Mouse (Mus musculus) retina, postnatal 1 day (tissue): ENCODE data around the gene Kpna2.

Source experiments
- DNase-seq: peaks from one replicate; pipeline ENCODE4 v3.0.0-alpha.2; 2012

Kpna2 gene

DNA sequence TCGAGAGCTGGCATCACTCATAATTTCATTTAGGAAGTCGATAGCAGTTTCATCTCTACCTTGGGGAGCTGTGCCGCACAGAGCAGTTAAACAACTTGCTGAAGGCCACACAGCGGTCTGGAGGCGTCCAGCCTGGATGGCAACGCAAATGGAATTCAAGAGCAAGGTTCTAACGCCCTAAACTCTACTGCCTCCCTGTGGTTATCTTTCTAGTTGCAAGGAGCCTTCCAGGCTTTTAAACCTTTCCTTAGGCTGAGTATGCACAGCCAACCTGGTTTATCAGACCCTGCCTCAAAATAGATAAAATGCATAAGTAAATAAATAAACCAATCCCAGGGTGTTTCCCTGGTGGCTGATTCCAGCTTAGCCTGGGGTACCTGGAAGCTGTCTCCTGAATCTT, 18.9 kb downstream of the Kpna2 start:
- DNase-seq: peak; percentile 84

GRCm38 (mm10) chr11:106976194-106976593, 23.1 kb downstream of the Kpna2 start:
- DNase-seq: no peak

- DNase-seq: no peak
These were observed 23.7 kb downstream of the Kpna2 start for GRCm38 (mm10) chr11:106975419-106976177.

GRCm38 (mm10) chr11:106974440-106974839, 24.9 kb downstream of the Kpna2 start:
- DNase-seq: no peak

GRCm38 (mm10) chr11:106973016-106973415, 26.3 kb downstream of the Kpna2 start:
- no peak for DNase-seq

- DNase-seq: no peak
These were observed 29.5 kb downstream of the Kpna2 start for GRCm38 (mm10) chr11:106969798-106970197.

- DNase-seq: no peak
These were observed 31.7 kb downstream of the Kpna2 start for GRCm38 (mm10) chr11:106967630-106968029.

DNA sequence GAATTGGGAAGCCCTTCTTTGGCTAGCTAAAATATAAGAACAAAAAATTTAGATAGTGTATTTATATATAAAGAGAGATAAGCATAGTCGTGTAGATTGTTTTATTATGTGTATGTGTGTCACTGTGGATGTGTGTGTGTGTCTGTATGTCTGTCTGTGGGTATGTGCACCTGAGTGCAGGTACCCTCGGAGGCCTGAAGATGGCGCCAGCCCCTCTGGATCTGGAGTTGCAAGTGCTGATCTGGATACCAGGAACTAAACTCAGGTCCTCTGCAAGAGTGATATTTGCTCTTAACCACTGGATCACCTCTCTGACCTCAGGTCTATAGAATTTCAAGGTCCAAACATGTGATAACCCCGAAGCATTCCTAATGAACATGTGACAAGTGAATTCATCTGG, 33.5 kb downstream of the Kpna2 start:
- DNase-seq: no peak

DNA sequence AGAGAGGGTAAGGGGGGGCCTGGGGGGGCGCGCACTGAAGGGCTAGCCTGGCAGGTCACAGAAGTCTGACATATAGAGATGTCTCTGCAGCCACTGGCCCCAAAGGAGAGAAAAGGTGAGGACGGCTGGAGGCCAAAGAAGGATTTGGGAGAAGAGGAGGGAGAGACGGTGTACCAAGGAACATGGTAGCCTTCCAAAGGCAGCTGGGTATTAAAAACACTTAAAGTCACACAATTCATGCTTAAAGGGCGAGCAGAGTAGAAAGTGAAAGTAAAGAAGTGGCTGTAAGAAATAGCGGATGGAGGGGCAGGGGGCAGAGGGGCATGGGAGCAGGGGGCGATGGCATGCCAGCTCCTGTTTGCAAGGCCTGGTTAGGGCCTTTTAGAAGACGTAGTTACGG, 37.0 kb downstream of the Kpna2 start:
- DNase-seq: no peak

- no peak for DNase-seq
These were observed 37.8 kb downstream of the Kpna2 start for GRCm38 (mm10) chr11:106961471-106962081.

- no peak for DNase-seq
These were observed 40.2 kb downstream of the Kpna2 start for GRCm38 (mm10) chr11:106959121-106959520.

GRCm38 (mm10) chr11:106958407-106959071, 40.8 kb downstream of the Kpna2 start:
- DNase-seq: no peak

DNA sequence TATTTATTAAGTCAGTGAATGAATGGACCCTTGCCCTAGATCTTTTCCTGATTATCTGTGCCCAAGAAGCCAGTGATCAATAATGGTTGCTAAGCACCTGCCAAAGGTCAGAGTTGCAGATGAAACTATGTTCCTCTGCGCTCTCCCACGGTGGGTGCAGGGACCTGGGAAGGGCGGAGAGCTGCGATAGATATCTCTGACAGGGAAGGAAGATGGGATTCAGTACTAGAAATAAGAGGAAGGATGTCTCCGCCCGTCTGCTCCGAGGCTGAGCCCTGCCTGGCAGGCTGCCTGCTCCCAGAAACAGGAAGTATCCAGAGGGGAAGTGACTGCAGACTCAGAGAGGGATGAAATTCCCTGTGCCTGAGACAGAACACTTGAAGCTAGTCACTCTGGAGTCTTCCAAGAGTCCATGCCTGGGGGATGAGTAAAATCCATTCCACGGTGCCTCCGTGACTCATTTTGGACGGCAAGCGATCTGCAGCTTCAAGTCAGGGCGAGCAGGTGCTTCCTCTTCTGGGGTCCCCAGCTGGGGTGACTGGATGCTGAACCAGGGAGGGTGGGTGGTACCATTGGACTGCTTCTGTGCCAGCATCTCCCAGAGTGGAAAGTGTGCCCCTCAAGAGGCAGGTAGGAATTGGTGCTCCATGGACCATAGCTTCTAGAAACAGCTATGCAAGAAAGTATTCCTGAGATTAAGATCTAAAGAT, 41.9 kb downstream of the Kpna2 start:
- DNase-seq: no peak

DNA sequence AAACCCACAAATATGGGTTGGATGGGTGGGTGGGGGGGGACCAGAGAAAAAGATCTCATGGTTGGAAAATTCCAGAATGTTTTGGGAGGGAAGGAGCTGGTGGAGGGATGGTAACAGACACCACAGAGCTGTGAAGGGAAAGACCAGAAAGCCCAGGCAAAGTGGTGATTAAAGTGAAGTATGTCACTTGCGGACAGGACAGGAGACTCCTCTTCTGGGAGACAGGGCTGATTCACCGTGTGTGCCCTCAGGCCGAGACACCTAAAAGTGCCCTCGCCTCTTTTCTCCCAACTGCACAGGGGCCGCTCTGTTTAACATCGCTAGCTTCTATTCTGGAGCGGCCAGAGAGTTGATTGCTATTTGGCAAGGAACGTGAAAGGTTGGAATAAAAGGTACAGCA, 44.8 kb downstream of the Kpna2 start:
- DNase-seq: no peak

DNA sequence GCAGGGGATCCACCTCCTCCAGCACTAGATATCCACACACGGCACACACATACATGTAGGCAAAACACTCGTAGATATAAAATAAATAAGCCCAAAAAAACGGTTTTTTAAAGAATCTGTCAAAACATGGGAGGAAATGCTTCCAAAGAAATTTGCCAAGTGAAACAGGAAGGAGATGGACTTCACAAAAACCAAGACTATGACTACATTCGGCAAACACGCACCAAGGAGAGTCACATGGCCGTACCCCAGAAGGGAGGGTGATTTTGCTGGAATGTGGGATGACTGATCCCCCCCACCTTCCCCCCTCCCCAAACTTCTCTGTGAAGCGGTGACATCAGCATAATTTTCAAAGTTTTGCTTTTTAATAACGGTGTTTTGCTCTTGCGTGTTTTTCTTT, 45.2 kb downstream of the Kpna2 start:
- DNase-seq: no peak
